Mouse (Mus musculus) intestine, embryonic 15.5 days (tissue): Measurements from ENCODE around the gene Glt6d1. TPM values are rescaled to one million over a fixed set of nuclear protein-coding genes. Genes with fewer than 3 reads are reported as not detected.

Experiments
- ATAC-seq: fragments of 200-750 bp; cut with Nextera tagmentation; 2 replicates; pipeline ENCODE4 v1.8.0; 2017; ENCODE audit warnings: moderate TSS enrichment, moderate library complexity
- H3K27ac ChIP-seq: fragments of 300-500 bp; sonication (generic); 2 replicates; pipeline ENCODE4 v1.5.1; 2015; ENCODE audit warnings: mild to moderate bottlenecking, inconsistent platforms
- H3K27me3 ChIP-seq: fragments of 300-500 bp; sonication (generic); replicated peaks from 2 replicates; pipeline ENCODE4 v1.6.1; 2015; ENCODE audit warnings: inconsistent platforms
- H3K36me3 ChIP-seq: fragments of 300-500 bp; sonication (generic); 2 replicates; pipeline ENCODE4 v1.6.1; 2015; ENCODE audit warnings: inconsistent platforms
- H3K4me1 ChIP-seq: fragments of 300-500 bp; sonication (generic); replicated peaks from 2 replicates; pipeline ENCODE4 v1.6.1; 2015; ENCODE audit warnings: inconsistent platforms
- H3K4me2 ChIP-seq: fragments of 300-500 bp; sonication (generic); replicated peaks from 2 replicates; pipeline ENCODE4 v1.6.1; 2015; ENCODE audit warnings: mild to moderate bottlenecking, inconsistent platforms
- H3K4me3 ChIP-seq: fragments of 300-500 bp; sonication (generic); replicated peaks from 2 replicates; pipeline ENCODE4 v1.5.1; 2015; ENCODE audit warnings: inconsistent platforms
- H3K9ac ChIP-seq: fragments of 300-500 bp; sonication (generic); 2 replicates; pipeline ENCODE4 v1.6.1; 2015; ENCODE audit warnings: inconsistent platforms
- H3K9me3 ChIP-seq: fragments of 300-500 bp; sonication (generic); 2 replicates; pipeline ENCODE4 v1.6.1; 2016; ENCODE audit warnings: inconsistent platforms
- WGBS: fragments of 180-500 bp; shearing (Covaris S2); methylation state at CpG from one replicate; pipeline ENCODE4 v1.1.7; 2015; 5-methylcytosine and 5-hydroxymethylcytosine counted together
- polyA plus RNA-seq: library from polyadenylated mRNA; unstranded; fragments of >200 nt; fragmentation: Nextera tagmentation; extraction: Ambion mirVana; gene quantifications from 2 replicates; pipeline ENCODE4 v1.2.1, GENCODE M21; 2015

Glt6d1 gene
- polyA plus RNA-seq, 1 experiment from 2014 or later = not detected

GRCm38 (mm10) chr2:25781957-25782356 lies 33.7 kb downstream of the Glt6d1 start, which contains the start of gene Gm13539:
Gene Gm13539, plus strand, starts transcription at chr2:25782257.
- Histone ChIP-seq H3K9ac (no peak within 1 kb of the TSS), H3K4me3 (no peak within 1 kb of the TSS), H3K4me1 (no peaks in the 10 kb centered on the region), H3K9me3 (no peaks in the 10 kb centered on the region), H3K27ac (no peak within 1 kb of the TSS), H3K36me3 (no peaks in the 10 kb centered on the region), H3K27me3 (no peaks in the 10 kb centered on the region), H3K4me2 (no peak within 1 kb of the TSS)
- WGBS = 86% methylated on average over 3 of the region's 3 CpGs
- no peak for ATAC-seq

DNA sequence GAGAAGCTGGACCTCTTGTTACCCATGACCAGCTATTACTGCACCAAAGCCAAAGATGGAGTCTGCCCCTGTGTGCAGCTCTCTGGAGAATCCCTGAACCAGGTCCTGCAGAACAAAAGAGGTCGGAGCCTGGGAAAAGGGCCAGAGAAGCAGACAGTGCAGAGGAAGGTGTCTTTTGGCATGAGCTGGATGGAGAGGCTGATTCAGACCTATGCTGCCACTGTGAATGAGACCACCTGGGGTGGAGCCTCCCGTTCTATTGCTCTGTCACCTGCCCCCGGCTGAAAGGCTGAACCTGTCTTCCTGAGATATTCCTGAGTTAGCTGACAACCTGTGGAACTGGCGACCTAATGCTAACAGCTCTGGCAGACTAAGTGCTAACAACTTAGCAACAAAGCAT lies 34.7 kb downstream of the Glt6d1 start:
- H3K9me3 ChIP-seq = no peaks in the 10 kb centered on the region
- no peak overlapping the region for H3K9ac ChIP-seq
- H3K4me2 ChIP-seq = no peak overlapping the region
- H3K4me1 ChIP-seq = no peaks in the 10 kb centered on the region
- no peak overlapping the region for H3K4me3 ChIP-seq
- 35% methylated on average over 4 of the region's 4 CpGs for WGBS
- no peak for ATAC-seq
- no peaks in the 10 kb centered on the region for H3K27me3 ChIP-seq
- no peaks in the 10 kb centered on the region for H3K36me3 ChIP-seq
- H3K27ac ChIP-seq = no peak overlapping the region

DNA sequence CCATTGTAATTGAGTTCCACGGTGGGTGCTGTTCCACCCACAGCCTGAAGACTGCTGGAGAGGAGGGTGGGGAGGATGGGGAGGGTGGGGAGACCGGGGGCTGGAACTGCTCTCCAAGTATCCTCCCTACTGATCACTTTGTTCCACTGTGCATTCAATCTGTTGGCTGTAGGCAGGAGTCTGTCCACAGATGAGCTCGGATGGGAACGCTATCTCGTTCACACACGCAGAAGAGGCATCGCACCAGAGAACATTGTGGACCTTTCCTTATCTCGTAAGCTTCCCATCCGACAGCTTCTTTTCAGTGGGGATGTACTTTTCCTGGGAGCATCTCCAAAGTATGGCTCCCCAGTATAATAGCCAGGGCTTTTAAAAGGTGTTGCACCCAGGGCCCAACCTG lies 36.6 kb downstream of the Glt6d1 start:
- no peak overlapping the region for H3K4me2 ChIP-seq
- 86% methylated on average over 9 of the region's 9 CpGs for WGBS
- no peaks in the 10 kb centered on the region for H3K27me3 ChIP-seq
- no peak overlapping the region for H3K9ac ChIP-seq
- no peaks in the 10 kb centered on the region for H3K9me3 ChIP-seq
- H3K4me1 ChIP-seq = no peaks in the 10 kb centered on the region
- no peak overlapping the region for H3K27ac ChIP-seq
- no peaks in the 10 kb centered on the region for H3K36me3 ChIP-seq
- no peak overlapping the region for H3K4me3 ChIP-seq
- ATAC-seq = no peak

- ATAC-seq = no peak
- no peaks in the 10 kb centered on the region for H3K4me1 ChIP-seq
- H3K9me3 ChIP-seq = no peaks in the 10 kb centered on the region
- H3K27me3 ChIP-seq = no peaks in the 10 kb centered on the region
- H3K4me3 ChIP-seq = no peak within 1 kb of the TSS
- H3K27ac ChIP-seq = no peak within 1 kb of the TSS
- no peaks in the 10 kb centered on the region for H3K36me3 ChIP-seq
- no peak within 1 kb of the TSS for H3K9ac ChIP-seq
- WGBS = 89% methylated on average over 1 of the region's 1 CpGs
- H3K4me2 ChIP-seq = no peak within 1 kb of the TSS
Observed at GRCm38 (mm10) chr2:25776717-25777116, 38.9 kb downstream of the Glt6d1 start, which contains the start of gene Lcn11. Gene Lcn11, plus strand, starts transcription at chr2:25777017.

DNA sequence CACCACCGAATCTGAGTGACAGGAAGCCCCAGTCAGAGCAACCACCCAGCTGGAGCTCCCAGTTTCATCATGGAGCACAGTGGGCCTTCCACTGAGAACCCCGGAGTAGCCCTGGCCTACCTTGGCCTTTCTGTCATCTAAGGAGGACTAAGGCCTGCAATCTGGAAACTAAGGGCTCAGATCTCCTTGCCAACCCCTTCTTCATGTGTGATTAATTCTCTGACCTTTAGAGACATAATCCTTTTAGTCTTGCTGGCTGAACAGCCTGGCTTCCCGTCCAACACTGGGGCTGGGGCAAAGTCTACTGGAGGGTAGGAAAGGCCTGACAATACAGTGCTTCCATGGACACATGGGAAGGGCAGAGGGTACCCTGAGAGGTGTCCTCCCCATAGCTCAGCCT lies 39.7 kb downstream of the Glt6d1 start:
- Histone ChIP-seq H3K36me3 (no peaks in the 10 kb centered on the region), H3K27me3 (no peaks in the 10 kb centered on the region), H3K27ac (no peak overlapping the region), H3K9ac (no peak overlapping the region), H3K4me1 (no peaks in the 10 kb centered on the region), H3K4me3 (no peak overlapping the region), H3K4me2 (no peak overlapping the region), H3K9me3 (no peaks in the 10 kb centered on the region)
- WGBS = 72% methylated on average over 3 of the region's 3 CpGs
- ATAC-seq = no peak

DNA sequence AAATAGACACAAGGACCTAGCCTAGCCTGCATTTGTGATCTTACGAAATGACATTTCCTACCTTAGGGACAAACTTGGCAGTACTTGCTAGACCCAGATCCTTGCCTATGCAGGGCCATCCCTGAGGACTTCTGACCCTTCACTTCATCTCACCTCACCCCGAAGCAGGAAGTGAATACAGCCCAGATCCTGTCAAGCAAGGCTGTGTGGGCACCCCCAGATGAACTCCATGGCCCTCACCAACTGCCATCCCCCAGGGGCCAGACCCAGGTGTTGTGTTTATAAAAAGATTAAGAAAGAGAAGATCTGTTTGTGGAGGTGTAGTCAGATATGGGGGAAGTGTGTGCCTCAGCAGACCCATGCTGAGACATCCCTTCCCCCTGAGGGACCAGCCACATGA lies 41.0 kb downstream of the Glt6d1 start:
- WGBS = 72% methylated on average over 2 of the region's 2 CpGs
- Histone ChIP-seq H3K9ac (no peak overlapping the region), H3K4me1 (no peaks in the 10 kb centered on the region), H3K4me2 (no peak overlapping the region), H3K27ac (no peak overlapping the region), H3K36me3 (no peaks in the 10 kb centered on the region), H3K9me3 (no peaks in the 10 kb centered on the region), H3K4me3 (no peak overlapping the region), H3K27me3 (no peaks in the 10 kb centered on the region)
- ATAC-seq = no peak

DNA sequence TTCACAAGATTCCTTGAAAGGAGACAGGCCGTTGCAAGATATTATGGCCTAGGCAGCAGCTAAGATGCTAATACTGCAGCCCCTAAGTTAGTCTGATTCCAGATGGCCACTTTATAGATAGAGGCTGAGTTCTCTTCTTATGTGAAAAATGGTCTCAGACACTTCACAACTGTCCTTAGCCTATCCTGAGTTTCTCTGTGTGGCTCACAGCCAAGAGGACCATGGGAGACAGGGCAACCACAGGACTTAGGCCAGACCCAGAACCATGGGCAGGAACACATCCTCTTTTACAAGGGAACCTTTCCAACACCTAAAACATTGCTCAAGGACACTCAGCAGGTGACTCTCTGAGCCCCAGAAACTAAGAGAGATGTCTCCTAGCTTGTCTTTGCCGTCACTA lies 42.1 kb downstream of the Glt6d1 start:
- no peak overlapping the region for H3K27ac ChIP-seq
- no peak overlapping the region for H3K4me2 ChIP-seq
- ATAC-seq = no peak
- WGBS = 84% methylated on average over 2 of the region's 2 CpGs
- H3K9ac ChIP-seq = no peak overlapping the region
- no peaks in the 10 kb centered on the region for H3K36me3 ChIP-seq
- H3K9me3 ChIP-seq = no peaks in the 10 kb centered on the region
- no peaks in the 10 kb centered on the region for H3K27me3 ChIP-seq
- H3K4me3 ChIP-seq = no peak overlapping the region
- H3K4me1 ChIP-seq = no peaks in the 10 kb centered on the region

DNA sequence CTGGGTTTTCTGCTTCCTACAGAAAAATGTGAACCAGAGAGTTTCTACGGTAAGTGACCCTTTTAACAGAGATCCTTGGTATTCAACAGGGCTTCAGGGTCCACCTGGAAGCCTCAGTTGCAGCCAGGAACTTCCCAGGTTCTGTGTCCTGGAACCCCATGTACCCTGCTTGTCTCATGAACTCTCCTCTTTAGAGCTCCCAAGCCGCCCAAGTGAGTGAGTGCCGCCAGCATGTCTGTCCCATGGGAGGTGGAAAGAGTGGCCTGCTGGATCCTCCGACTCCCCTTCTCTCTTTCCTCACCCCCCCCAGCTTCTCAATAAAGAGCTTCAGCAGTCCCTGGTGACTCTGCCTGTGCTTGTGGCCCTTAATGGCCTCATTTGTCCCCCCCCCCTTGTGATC lies 47.9 kb downstream of the Glt6d1 start:
- WGBS = 80% methylated on average over 4 of the region's 4 CpGs

DNA sequence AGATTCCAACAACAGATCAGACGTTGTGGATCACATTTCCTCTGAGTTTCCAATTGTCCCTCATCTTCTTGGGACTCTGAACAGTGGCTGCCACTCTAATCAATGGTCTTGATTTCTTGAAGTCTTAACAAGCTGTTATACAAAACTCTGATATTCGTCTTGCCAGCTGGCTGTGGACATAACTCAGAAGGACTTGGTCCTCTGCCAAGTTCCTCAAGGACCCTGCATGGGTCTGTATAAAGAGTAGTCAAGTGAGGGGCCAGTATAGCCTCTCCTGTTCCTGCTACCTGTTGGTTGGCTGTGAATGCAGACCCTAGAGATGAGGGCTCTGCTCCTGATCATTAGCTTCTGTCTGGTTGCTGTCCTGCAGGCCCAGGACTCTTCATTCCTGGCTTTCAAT lies 50.4 kb downstream of the Glt6d1 start, which contains the start of gene Lcn3:
Lcn3 (plus strand) TSS at position 301 of the 400 bp plus-strand sequence.
- no peaks in the 10 kb centered on the region for H3K36me3 ChIP-seq
- WGBS = 33% methylated on average over 2 of the region's 2 CpGs
- no peak within 1 kb of the TSS for H3K4me2 ChIP-seq

More for the DNA sequence above, 47.9 kb downstream of the Glt6d1 start:
- Histone ChIP-seq H3K9ac (no peak overlapping the region), H3K4me3 (no peak overlapping the region), H3K4me2 (no peak overlapping the region), H3K27ac (no peak overlapping the region), H3K4me1 (no peaks in the 10 kb centered on the region), H3K9me3 (no peaks in the 10 kb centered on the region), H3K27me3 (no peaks in the 10 kb centered on the region), H3K36me3 (no peaks in the 10 kb centered on the region)
- ATAC-seq = no peak

GRCm38 (mm10) chr2:25758064-25758625 lies 57.5 kb downstream of the Glt6d1 start:
- Histone ChIP-seq H3K27me3 (no peaks in the 10 kb centered on the region), H3K4me3 (no peak overlapping the region), H3K36me3 (no peaks in the 10 kb centered on the region), H3K4me1 (no peaks in the 10 kb centered on the region), H3K4me2 (no peak overlapping the region), H3K9me3 (no peaks in the 10 kb centered on the region), H3K27ac (no peak overlapping the region), H3K9ac (no peak overlapping the region)
- ATAC-seq = no peak
- 69% methylated on average over 4 of the region's 4 CpGs for WGBS

More for the DNA sequence above, 50.4 kb downstream of the Glt6d1 start, which contains the start of gene Lcn3:
- H3K4me1 ChIP-seq = no peaks in the 10 kb centered on the region
- H3K27ac ChIP-seq = no peak within 1 kb of the TSS
- H3K4me3 ChIP-seq = no peak within 1 kb of the TSS
- no peak for ATAC-seq
- H3K27me3 ChIP-seq = no peaks in the 10 kb centered on the region
- no peak within 1 kb of the TSS for H3K9ac ChIP-seq
- H3K9me3 ChIP-seq = no peaks in the 10 kb centered on the region

- H3K4me2 ChIP-seq = no peak overlapping the region
- no peak for ATAC-seq
- H3K27me3 ChIP-seq = no peaks in the 10 kb centered on the region
- no peak overlapping the region for H3K9ac ChIP-seq
- H3K4me3 ChIP-seq = no peak overlapping the region
- H3K4me1 ChIP-seq = no peaks in the 10 kb centered on the region
- WGBS = 96% methylated on average over 1 of the region's 1 CpGs
- H3K36me3 ChIP-seq = no peaks in the 10 kb centered on the region
- no peak overlapping the region for H3K27ac ChIP-seq
- H3K9me3 ChIP-seq = no peaks in the 10 kb centered on the region
Observed at GRCm38 (mm10) chr2:25754201-25754600, 61.4 kb downstream of the Glt6d1 start.
